Mouse (Mus musculus) intestine, postnatal 0 days (tissue): ENCODE data around the gene Fam205a4. TPM values are rescaled to one million over a fixed set of nuclear protein-coding genes. Genes with fewer than 3 reads are reported as not detected.
"Not testable (repeated sequence)": the region's sequence is repeated elsewhere in the genome, so short reads cannot be mapped to it uniquely, and the experiment has no call there.

ENCODE experiments used
- ATAC-seq: fragments of 200-750 bp; cut with Nextera tagmentation; 2 replicates; pipeline ENCODE4 v1.8.0; 2017; ENCODE audit warnings: mild to moderate bottlenecking, moderate TSS enrichment, moderate library complexity
- H3K27ac ChIP-seq: fragments of 300-500 bp; sonication (generic); 2 replicates; pipeline ENCODE4 v1.5.1; 2014; ENCODE audit warnings: mild to moderate bottlenecking, low read depth, low read length, moderate library complexity
- H3K27me3 ChIP-seq: fragments of 300-500 bp; sonication (generic); replicated peaks from 2 replicates; pipeline ENCODE4 v1.6.1; 2014; ENCODE audit warnings: low read length, mixed read lengths; ENCODE audit not compliant: control insufficient read depth, insufficient read depth
- H3K36me3 ChIP-seq: fragments of 300-500 bp; sonication (generic); 2 replicates; pipeline ENCODE4 v1.6.1; 2014; ENCODE audit warnings: mild to moderate bottlenecking, moderate library complexity; ENCODE audit not compliant: control insufficient read depth, insufficient read depth
- H3K4me1 ChIP-seq: fragments of 300-500 bp; sonication (generic); replicated peaks from 2 replicates; pipeline ENCODE4 v1.6.1; 2014; ENCODE audit warnings: antibody characterized with exemption, low read length, mixed read lengths; ENCODE audit not compliant: control insufficient read depth, insufficient read depth
- H3K4me2 ChIP-seq: fragments of 300-500 bp; sonication (generic); replicated peaks from 2 replicates; pipeline ENCODE4 v1.6.1; 2014; ENCODE audit warnings: low read depth, mild to moderate bottlenecking, moderate library complexity
- H3K4me3 ChIP-seq: fragments of 300-500 bp; sonication (generic); 2 replicates; pipeline ENCODE4 v1.5.1; 2014; ENCODE audit warnings: low read depth, low read length
- H3K9ac ChIP-seq: fragments of 300-500 bp; sonication (generic); 2 replicates; pipeline ENCODE4 v1.6.1; 2014; ENCODE audit warnings: mild to moderate bottlenecking, low read depth, low read length
- H3K9me3 ChIP-seq: fragments of 300-500 bp; sonication (generic); 2 replicates; pipeline ENCODE4 v1.6.1; 2016; ENCODE audit warnings: mixed run types; ENCODE audit not compliant: control insufficient read depth
- WGBS: fragments of 180-500 bp; shearing (Covaris S2); extraction: QIAGEN DNeasy Blood & Tissue Kit; methylation state at CpG from one replicate; pipeline ENCODE4 v1.1.7; 2014; 5-methylcytosine and 5-hydroxymethylcytosine counted together
- polyA plus RNA-seq: library from polyadenylated mRNA; unstranded; fragments of >200 nt; fragmentation: Nextera tagmentation; extraction: Ambion mirVana; gene quantifications from 2 replicates; pipeline ENCODE4 v1.2.1, GENCODE M21; 2015

Gene Fam205a4
- 0.09 TPM in 1 of 2 replicates, not detected in the other for polyA plus RNA-seq

- ATAC-seq, H3K9me3 ChIP-seq, H3K4me1 ChIP-seq, H3K27me3 ChIP-seq, H3K27ac ChIP-seq, H3K36me3 ChIP-seq, H3K9ac ChIP-seq, H3K4me3 ChIP-seq, H3K4me2 ChIP-seq: not testable (repeated sequence)
- WGBS: no CpG with 5 or more reads among the region's 1 CpGs
These were observed at the start of gene Fam205a4 for GRCm38 (mm10) chr4:41965758-41966157. Gene Fam205a4 (plus strand): TSS chr4:41966058.

- H3K4me2 ChIP-seq, H3K4me1 ChIP-seq, H3K9ac ChIP-seq, H3K27me3 ChIP-seq, H3K27ac ChIP-seq, H3K9me3 ChIP-seq, ATAC-seq, H3K4me3 ChIP-seq, H3K36me3 ChIP-seq: not testable (repeated sequence)
- no CpG with 5 or more reads among the region's 8 CpGs for WGBS
These were observed 24.6 kb upstream of the Fam205a4 start, which contains the start of gene Gm20878 for GRCm38 (mm10) chr4:41941272-41941671. Gene Gm20878 (plus strand): TSS chr4:41941572.

Other genes starting within 250 kb of the Fam205a4 start
- gene Dctn3, start 242.9 kb upstream of the Fam205a4 start, polyA plus RNA-seq: 127 and 144 TPM in 2 replicates
- gene Arid3c, start 234.9 kb upstream of the Fam205a4 start, polyA plus RNA-seq: not detected in 2 replicates
- 90.5 and 105 TPM in 2 replicates for gene Galt, start 210.8 kb upstream of the Fam205a4 start, polyA plus RNA-seq
- gene Sigmar1, start 209.9 kb upstream of the Fam205a4 start, polyA plus RNA-seq: 46.4 and 50.6 TPM in 2 replicates
- 21.5 and 21.9 TPM in 2 replicates for gene Ccl27a, start 191.8 kb upstream of the Fam205a4 start, polyA plus RNA-seq
- gene Gm21541, start 62.4 kb upstream of the Fam205a4 start, polyA plus RNA-seq: 33.6 and 33.7 TPM in 2 replicates
- gene Gm20878, start 24.5 kb upstream of the Fam205a4 start, polyA plus RNA-seq: 1.3 and 1.4 TPM in 2 replicates
- not detected in 2 replicates for gene Gm21093, start 68.7 kb downstream of the Fam205a4 start, polyA plus RNA-seq
- not detected in 2 replicates for gene Gm3893, start 125.1 kb downstream of the Fam205a4 start, polyA plus RNA-seq
- 5.7 and 12.4 TPM in 2 replicates for gene Gm13304, start 148.8 kb downstream of the Fam205a4 start, polyA plus RNA-seq
- gene Gm13306, start 187.4 kb downstream of the Fam205a4 start, polyA plus RNA-seq: 0.48 TPM in 1 of 2 replicates, not detected in the other
- gene Gm13305, start 202.5 kb downstream of the Fam205a4 start, polyA plus RNA-seq: not detected in 2 replicates